Mouse (Mus musculus) lung, postnatal 14 days (tissue): ENCODE results near the gene Ccdc85c.

Experiments
- DNase-seq: peaks from one replicate; pipeline ENCODE4 v3.0.0; 2021

Ccdc85c gene

GRCm38 (mm10) chr12:108265831-108266619 is 9.2 kb downstream of the Ccdc85c start:
- peak; percentile 47 for DNase-seq

DNA sequence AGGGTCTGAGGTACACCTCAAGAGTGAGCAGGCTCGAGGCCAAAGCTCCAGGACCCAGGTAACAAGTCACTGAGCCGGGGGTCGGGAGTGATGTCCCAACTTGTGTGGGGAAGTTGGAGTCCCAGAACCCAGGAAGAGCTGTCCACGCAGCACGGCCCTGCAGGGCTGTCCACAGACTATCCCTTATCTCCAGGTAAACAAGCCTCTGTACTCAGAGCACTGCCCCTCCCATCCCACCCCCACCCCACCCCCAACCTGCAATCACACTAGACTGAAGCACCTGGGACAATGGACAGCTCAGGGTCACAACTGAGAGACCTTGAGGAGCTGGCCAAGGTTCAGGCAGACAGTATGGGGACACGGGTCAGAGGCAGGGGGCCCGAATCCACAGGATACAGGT is 10.3 kb downstream of the Ccdc85c start:
- DNase-seq = no peak

DNA sequence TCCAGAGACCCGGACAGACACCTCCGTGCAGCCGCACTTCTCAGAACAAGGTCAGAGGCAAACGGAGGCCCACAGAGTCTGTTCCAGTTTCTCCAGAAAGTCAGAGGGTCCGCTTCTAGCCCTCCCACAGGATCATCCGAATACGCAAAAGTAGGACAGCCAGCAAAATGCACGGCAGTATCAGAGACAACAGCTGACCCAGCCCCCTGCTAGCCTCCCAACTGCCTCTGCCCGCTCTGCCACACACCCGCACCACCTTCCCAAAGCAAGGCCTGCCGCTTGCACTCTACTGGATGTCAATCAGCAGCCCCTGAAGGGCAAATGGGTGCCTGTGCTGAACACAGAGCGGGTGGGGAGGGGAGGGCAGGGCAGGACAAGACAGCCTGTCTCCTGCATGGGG is 14.3 kb downstream of the Ccdc85c start:
- no peak for DNase-seq

DNA sequence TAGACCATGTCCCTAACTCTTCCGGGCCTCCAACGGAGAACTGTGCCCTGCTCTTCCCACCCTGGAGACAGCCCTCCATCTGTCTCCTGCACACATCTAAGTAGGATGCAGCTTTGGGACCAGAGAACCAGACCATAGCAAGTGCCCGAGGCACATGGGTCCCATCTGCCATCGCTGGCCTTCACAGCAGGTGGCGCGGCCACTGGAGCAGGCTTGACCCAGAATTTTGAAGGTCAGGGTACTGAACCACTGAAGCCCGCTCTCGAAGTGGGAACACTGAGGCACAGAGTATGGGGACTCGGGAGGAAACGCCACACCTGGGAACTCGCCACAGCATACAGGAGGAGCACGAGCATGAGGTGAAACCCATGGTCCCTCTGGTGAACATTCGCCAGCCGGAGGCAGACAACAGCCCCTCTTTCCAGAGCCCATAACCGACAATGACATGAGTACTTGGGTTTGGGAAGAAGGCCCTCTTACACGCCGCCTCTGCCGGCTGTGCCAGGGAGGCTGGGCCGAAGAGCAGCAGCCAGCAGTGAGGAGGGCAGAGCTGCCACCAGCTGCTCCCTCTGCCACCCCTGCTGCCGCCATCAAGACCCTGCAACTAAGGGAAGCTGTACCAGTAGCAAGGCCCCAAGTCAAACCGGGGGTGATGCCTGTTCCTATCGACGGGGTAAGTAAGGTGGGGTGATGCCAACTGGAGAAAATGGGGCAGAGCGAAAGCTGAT is 15.7 kb downstream of the Ccdc85c start:
- no peak for DNase-seq

- no peak for DNase-seq
Measured at GRCm38 (mm10) chr12:108256734-108257133, 18.5 kb downstream of the Ccdc85c start.

DNA sequence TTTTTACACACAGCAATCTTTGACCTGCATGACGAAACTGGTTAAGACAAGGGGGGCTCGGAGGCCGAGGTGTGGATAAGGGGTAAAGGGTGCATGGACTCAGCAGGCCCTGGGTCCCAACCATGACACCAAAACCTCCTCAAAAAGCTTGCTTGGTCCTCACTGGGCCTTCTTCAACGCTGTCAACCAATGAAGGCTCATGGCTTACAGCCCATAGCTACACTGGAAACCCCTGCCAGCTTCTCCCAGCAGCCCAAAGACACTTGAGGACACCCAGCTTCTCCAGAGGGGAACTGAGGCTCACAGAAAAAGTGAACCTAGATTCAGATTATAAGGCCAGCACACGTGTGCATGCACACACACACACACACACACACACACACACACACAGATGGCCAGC is 19.3 kb downstream of the Ccdc85c start:
- DNase-seq = no peak

GRCm38 (mm10) chr12:108255511-108255919 is 19.7 kb downstream of the Ccdc85c start:
- peak; percentile 48 for DNase-seq

DNA sequence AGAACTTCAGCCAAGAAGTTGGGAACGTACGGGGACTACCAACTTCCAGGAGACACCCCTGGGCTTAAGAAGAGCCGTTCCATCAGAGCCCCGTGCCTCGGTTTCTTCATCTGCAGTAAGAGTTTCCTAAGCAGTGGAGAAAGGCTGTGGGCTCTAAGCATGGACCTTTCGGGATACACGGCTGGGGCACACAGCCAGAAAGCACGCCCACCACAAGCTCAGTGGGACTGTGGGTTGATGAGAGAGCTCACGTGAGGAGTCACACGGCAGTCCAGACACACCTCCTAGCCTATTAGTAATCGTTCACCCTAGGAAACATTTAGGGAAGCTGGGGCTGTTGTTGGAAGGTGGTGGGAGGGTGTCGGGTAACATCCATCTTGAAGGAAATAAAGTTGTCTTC is 22.2 kb downstream of the Ccdc85c start:
- DNase-seq = no peak

DNA sequence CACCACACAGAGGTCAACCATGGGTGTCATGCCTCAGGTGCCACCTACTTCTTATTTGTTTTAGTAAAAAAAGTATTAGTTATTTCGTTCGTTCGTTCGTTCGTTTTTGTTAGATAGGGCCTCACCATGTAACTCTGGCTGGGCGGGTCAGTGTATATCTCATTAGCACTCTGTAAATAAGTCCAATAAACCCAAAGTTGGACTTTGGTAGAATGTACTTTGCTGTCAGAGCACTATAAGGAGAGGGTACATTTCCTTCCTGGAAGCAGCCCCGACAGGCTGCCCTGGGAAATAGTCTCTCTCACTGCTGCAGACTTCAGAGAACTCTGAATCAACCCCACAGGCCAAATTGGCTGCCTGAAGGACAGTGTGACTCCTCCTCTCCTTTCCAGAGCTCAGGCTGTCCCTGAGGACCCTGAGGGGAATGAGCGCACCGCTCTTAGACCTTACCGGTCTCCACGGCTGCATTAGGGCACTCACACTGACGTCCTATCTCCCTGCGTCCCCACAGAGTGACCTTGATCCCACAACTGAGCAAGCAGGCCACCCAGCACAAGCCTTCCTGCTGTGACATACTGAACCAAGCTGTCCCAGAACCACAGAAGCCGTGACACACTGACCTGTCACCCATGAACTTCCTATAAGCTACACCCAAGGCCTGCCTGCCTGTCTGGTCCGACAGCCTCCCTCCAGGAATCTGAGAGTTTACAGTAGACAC is 23.2 kb downstream of the Ccdc85c start:
- DNase-seq = no peak

- no peak for DNase-seq
Measured at GRCm38 (mm10) chr12:108251034-108251792, 24.0 kb downstream of the Ccdc85c start.

GRCm38 (mm10) chr12:108249522-108249921 is 25.7 kb downstream of the Ccdc85c start:
- DNase-seq = peak; percentile 84

DNA sequence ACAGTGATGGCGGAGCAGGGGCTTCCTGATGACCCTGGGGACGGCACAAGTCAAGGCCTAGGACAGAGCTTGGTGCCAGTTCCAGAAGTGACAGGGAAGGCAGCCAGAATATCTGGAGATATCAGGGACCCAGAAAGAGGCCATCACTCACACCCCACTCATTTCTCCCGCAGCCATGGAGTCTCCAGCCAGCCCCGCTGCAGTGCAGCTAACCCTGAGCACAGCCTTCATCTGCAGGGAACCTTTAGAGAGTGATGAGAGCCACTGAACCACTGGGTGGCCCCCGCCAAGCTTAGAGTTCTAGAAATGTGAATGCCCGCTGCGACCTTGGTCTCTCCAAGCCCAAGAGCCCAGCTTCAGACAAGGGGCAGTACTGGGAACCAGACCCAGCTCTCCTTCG is 26.2 kb downstream of the Ccdc85c start:
- no peak for DNase-seq

- no peak for DNase-seq
Measured at GRCm38 (mm10) chr12:108246759-108247500, 28.3 kb downstream of the Ccdc85c start.

DNA sequence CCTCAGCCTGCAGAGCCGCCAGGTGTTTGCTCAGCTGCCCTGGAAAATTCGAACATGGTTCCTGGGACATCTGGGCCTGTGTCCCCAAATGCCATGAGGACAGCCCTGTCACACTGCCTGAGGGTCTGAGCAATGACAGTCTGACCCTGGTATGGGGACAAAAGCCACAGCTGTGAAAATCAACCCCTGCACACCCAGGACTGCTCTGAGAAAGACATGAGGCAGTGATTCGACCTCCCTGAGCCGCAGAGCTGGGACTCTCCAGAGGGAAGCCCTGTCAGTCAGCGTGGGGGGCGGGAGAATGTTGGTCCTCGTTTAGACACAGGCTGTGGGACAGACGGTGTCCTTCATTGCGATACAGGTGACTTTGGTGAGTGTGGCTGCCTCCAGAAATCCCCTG is 29.6 kb downstream of the Ccdc85c start:
- DNase-seq = no peak

DNA sequence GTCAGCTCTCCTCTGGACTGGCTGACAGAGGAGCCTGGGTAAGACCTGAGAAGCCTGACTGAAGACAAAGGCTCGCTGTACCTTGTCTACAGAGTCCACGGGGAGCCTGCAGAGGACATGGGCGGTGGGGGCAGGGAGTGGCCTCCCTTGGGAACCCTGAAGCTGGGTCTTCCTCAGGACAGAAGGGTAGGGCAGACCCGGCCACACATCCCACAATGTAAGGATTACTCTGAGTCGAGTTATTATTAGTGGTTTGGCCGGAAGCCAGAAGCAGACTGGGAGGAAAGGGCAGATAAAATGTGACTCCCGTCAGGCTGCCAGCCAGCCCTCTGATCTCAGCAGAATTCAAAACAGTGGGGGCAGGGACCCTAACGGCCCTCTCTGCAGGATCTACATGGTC is 30.4 kb downstream of the Ccdc85c start:
- DNase-seq = peak; percentile 83

DNA sequence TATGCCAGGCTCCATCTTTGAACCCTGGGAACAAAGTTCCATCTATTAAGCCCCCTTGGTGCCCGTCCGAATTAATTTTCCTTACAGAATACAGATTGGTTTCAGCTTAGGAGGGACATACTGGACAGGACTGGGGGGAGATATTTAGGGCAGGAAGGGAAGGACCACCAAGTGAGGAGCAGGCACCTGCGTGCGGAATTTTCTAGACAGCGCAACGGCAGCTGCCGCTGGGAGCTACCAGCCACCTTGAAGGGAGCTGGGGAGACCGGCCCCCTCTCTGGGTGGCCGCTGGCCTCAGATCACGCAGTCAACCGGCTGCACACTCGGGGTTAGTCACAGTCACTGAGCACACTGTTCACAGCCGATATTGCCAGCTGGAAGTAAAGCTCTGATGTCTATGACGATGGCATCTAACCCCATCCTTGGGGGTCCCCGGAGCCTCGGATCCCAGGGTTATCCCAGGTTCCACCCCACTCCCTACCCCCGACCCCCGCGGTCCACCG is 32.9 kb downstream of the Ccdc85c start:
- no peak for DNase-seq

- no peak for DNase-seq
Measured at GRCm38 (mm10) chr12:108241626-108242025, 33.6 kb downstream of the Ccdc85c start.

- no peak for DNase-seq
Measured at GRCm38 (mm10) chr12:108240953-108241588, 34.2 kb downstream of the Ccdc85c start.

- no peak for DNase-seq
Measured at GRCm38 (mm10) chr12:108240401-108240890, 34.8 kb downstream of the Ccdc85c start.

- peak; percentile 65 for DNase-seq
Measured at GRCm38 (mm10) chr12:108239441-108239840, 35.8 kb downstream of the Ccdc85c start.

GRCm38 (mm10) chr12:108238395-108239035 is 36.7 kb downstream of the Ccdc85c start:
- no peak for DNase-seq
